Mouse (Mus musculus) midbrain, embryonic 13.5 days (tissue): Measurements from ENCODE around the gene Gm11168. TPM values are rescaled to one million over a fixed set of nuclear protein-coding genes. Genes with fewer than 3 reads are reported as not detected.
"Not testable (repeated sequence)": the region's sequence is repeated elsewhere in the genome, so short reads cannot be mapped to it uniquely, and the experiment has no call there.

Experiments used
- ATAC-seq: fragments of 200-750 bp; cut with Nextera tagmentation; 2 replicates; pipeline ENCODE4 v1.8.0; 2017; ENCODE audit warnings: mild to moderate bottlenecking, moderate TSS enrichment, moderate library complexity
- H3K27ac ChIP-seq: fragments of 300-500 bp; sonication (generic); 2 replicates; pipeline ENCODE4 v1.5.1; 2015; ENCODE audit warnings: inconsistent platforms, mild to moderate bottlenecking, moderate library complexity
- H3K27me3 ChIP-seq: fragments of 300-500 bp; sonication (generic); 2 replicates; pipeline ENCODE4 v1.6.1; 2015; ENCODE audit warnings: mild to moderate bottlenecking, inconsistent platforms
- H3K36me3 ChIP-seq: fragments of 300-500 bp; sonication (generic); 2 replicates; pipeline ENCODE4 v1.6.1; 2015; ENCODE audit warnings: mild to moderate bottlenecking, inconsistent platforms
- H3K4me1 ChIP-seq: fragments of 300-500 bp; sonication (generic); replicated peaks from 2 replicates; pipeline ENCODE4 v1.6.1; 2015; ENCODE audit warnings: inconsistent platforms
- H3K4me2 ChIP-seq: fragments of 300-500 bp; sonication (generic); replicated peaks from 2 replicates; pipeline ENCODE4 v1.6.1; 2015; ENCODE audit warnings: moderate library complexity, mild to moderate bottlenecking, inconsistent platforms
- H3K4me3 ChIP-seq: fragments of 300-500 bp; sonication (generic); replicated peaks from 2 replicates; pipeline ENCODE4 v1.5.1; 2015; ENCODE audit warnings: mild to moderate bottlenecking, inconsistent platforms
- H3K9ac ChIP-seq: fragments of 300-500 bp; sonication (generic); replicated peaks from 2 replicates; pipeline ENCODE4 v1.6.1; 2015; ENCODE audit warnings: mild to moderate bottlenecking, inconsistent platforms
- H3K9me3 ChIP-seq: fragments of 300-500 bp; sonication (generic); 2 replicates; pipeline ENCODE4 v1.6.1; 2016; ENCODE audit warnings: mild to moderate bottlenecking, inconsistent platforms
- WGBS: fragments of 180-500 bp; shearing (Covaris S2); methylation state at CpG from one replicate; pipeline ENCODE4 v1.1.7; 2015; 5-methylcytosine and 5-hydroxymethylcytosine counted together
- microRNA-seq: library from miRNA; unstranded; fragments of <30 nt; microRNA quantifications from one replicate; pipeline ENCODE4, GENCODE M21; 2016
- polyA plus RNA-seq: library from polyadenylated mRNA; unstranded; fragments of >200 nt; fragmentation: Nextera tagmentation; extraction: Ambion mirVana; gene quantifications from 2 replicates; pipeline ENCODE4 v1.2.1, GENCODE M21; 2015

Gm11168 gene
- polyA plus RNA-seq, 1 experiment from 2014 or later, result 0.32 TPM

DNA sequence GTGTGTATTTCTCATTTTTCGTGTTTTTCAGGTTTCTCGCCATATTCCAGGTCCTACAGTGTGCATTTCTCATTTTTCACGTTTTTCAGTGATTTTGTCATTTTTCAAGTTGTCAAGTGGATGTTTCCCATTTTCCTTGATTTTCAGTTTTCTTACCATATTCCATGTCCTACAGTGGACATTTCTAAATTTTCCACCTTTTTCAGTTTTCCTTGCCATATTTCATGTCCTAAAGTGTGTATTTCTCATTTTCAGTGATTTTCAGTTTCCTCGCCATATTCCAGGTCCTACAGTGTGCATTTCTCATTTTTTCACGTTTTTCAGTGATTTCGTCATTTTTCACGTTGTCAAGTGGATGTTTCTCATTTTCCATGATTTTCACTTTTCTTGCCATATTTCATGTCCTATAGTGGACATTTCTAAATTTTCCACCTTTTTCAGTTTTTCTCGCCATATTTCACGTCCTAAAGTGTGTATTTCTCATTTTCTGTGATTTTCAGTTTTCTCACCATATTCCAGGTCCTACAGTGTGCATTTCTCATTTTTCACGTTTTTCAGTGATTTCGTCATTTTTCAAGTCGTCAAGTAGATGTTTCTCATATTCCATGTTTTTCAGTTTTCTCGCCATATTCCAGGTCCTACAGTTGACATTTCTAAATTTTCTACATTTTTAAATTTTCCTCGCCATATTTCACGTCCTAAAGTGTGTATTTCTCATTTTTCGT lies 26.3 kb downstream of the Gm11168 start:
- not testable (repeated sequence) for H3K4me2 ChIP-seq, H3K9me3 ChIP-seq, H3K27me3 ChIP-seq, H3K4me1 ChIP-seq, ATAC-seq, H3K27ac ChIP-seq, H3K36me3 ChIP-seq, H3K9ac ChIP-seq, H3K4me3 ChIP-seq
- WGBS, result 66% methylated on average over 13 of the region's 16 CpGs

DNA sequence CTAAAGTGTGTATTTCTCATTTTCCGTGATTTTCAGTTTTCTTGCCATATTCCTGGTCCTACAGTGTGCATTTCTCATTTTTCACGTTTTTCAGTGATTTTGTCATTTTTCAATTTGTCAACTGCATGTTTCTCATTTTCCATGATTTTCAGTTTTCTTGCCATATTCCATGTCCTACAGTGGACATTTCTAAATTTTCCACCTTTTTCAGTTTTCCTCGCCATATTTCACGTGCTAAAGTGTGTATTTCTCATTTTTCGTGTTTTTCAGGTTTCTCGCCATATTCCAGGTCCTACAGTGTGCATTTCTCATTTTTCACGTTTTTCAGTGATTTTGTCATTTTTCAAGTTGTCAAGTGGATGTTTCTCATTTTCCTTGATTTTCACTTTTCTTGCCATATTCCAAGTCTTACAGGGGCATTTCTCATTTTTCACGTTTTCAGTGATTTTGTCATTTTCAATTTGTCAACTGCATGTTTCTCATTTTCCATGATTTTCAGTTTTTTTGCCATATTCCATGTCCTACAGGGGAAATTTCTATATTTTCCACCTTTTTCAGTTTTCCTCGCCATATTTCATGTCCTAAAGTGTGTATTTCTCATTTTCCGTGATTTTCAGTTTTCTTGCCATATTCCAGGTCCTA lies 27.7 kb downstream of the Gm11168 start:
- H3K27me3 ChIP-seq, H3K4me2 ChIP-seq, H3K4me1 ChIP-seq, H3K9me3 ChIP-seq, ATAC-seq, H3K36me3 ChIP-seq, H3K9ac ChIP-seq, H3K27ac ChIP-seq, H3K4me3 ChIP-seq: not testable (repeated sequence)
- 67% methylated on average over 2 of the region's 10 CpGs for WGBS

DNA sequence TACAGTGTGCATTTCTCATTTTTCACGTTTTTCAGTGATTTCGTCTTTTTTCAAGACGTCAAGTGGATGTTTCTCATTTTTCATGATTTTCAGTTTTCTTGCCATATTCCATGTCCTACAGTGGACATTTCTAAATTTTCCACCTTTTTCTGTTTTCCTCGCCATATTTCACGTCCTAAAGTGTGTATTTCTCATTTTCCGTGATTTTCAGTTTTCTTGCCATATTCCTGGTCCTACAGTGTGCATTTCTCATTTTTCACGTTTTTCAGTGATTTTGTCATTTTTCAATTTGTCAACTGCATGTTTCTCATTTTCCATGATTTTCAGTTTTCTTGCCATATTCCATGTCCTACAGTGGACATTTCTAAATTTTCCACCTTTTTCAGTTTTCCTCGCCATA lies 31.2 kb downstream of the Gm11168 start, which contains the start of gene Gm17535:
Gene Gm17535 (plus strand): TSS at position 301 of the 400 bp plus-strand sequence.
- not testable (repeated sequence) for H3K36me3 ChIP-seq, H3K27me3 ChIP-seq, H3K9ac ChIP-seq, H3K4me2 ChIP-seq, H3K4me1 ChIP-seq, ATAC-seq, H3K9me3 ChIP-seq, H3K4me3 ChIP-seq, H3K27ac ChIP-seq
- 69% methylated on average over 1 of the region's 8 CpGs for WGBS

DNA sequence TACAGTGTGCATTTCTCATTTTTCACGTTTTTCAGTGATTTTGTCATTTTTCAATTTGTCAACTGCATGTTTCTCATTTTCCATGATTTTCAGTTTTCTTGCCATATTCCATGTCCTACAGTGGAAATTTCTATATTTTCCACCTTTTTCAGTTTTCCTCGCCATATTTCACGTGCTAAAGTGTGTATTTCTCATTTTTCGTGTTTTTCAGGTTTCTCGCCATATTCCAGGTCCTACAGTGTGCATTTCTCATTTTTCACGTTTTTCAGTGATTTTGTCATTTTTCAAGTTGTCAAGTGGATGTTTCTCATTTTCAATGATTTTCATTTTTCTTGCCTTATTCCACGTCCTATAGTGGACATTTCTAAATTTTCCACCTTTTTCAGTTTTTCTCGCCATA lies 33.4 kb downstream of the Gm11168 start, which contains the start of gene Gm10715:
Gene Gm10715 (plus strand): TSS at position 301 of the 400 bp plus-strand sequence.
- 83% methylated on average over 8 of the region's 8 CpGs for WGBS

DNA sequence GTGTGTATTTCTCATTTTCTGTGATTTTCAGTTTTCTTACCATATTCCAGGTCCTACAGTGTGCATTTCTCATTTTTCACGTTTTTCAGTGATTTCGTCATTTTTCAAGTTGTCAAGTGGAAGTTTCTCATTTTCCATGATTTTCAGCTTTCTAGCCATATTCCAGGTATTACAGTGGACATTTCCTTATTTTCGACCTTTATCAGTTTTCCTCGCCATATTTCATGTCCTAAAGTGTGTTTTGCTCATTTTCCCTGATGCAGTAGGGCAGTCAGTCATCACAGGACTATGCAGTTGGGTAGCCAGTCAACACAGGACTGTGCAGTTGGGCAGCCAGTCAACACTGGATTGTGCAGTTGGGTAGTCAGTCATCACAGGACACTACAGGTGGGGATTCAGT lies 35.0 kb downstream of the Gm11168 start:
- ATAC-seq, H3K4me1 ChIP-seq, H3K4me2 ChIP-seq, H3K27me3 ChIP-seq, H3K36me3 ChIP-seq, H3K27ac ChIP-seq, H3K9me3 ChIP-seq, H3K9ac ChIP-seq, H3K4me3 ChIP-seq: not testable (repeated sequence)
- WGBS, result 69% methylated on average over 4 of the region's 4 CpGs

More for the DNA sequence above, 33.4 kb downstream of the Gm11168 start, which contains the start of gene Gm10715:
- H3K27me3 ChIP-seq, H3K9ac ChIP-seq, H3K4me2 ChIP-seq, H3K4me1 ChIP-seq, H3K27ac ChIP-seq, H3K9me3 ChIP-seq, H3K4me3 ChIP-seq, H3K36me3 ChIP-seq, ATAC-seq: not testable (repeated sequence)

Small RNA genes within 50 kb of the gene (microRNA-seq; reads per million reads assigned to microRNA genes)
- gene Mir101c, result not detected

Other genes starting within 250 kb of the Gm11168 start
- not detected in 2 replicates for gene Gm10722, start 2.4 kb upstream of the Gm11168 start, polyA plus RNA-seq
- gene Gm10721, start 9.8 kb downstream of the Gm11168 start, polyA plus RNA-seq, result 0.37 and 0.51 TPM in 2 replicates
- gene Gm10720, start 12.3 kb downstream of the Gm11168 start, polyA plus RNA-seq, result not detected in 2 replicates
- gene Gm10719, start 14.1 kb downstream of the Gm11168 start, polyA plus RNA-seq, result 1.3 and 1.4 TPM in 2 replicates
- 2.0 and 2.5 TPM in 2 replicates for gene Gm10718, start 20.2 kb downstream of the Gm11168 start, polyA plus RNA-seq
- 1.5 and 2.0 TPM in 2 replicates for gene Gm10717, start 22.1 kb downstream of the Gm11168 start, polyA plus RNA-seq
- not detected in 2 replicates for gene Gm17535, start 31.3 kb downstream of the Gm11168 start, polyA plus RNA-seq
- gene Gm10715, start 33.5 kb downstream of the Gm11168 start, polyA plus RNA-seq, result not detected in 2 replicates